Mouse (Mus musculus) olfactory bulb, adult 2 months (tissue): ENCODE measurements around the gene Fkbp8.

Experiments used
- CTCF ChIP-seq: fragments of 200-500 bp; IDR thresholded peaks from 2 replicates; pipeline ENCODE4 v1.5.1; 2012; ENCODE audit warnings: low read depth, mild to moderate bottlenecking, low read length, moderate library complexity; ENCODE audit not compliant: insufficient read depth
- POLR2A ChIP-seq: fragments of 200-500 bp; IDR thresholded peaks from 2 replicates; pipeline ENCODE4 v1.6.1; 2012; ENCODE audit warnings: mild to moderate bottlenecking, low read depth, low read length, moderate library complexity; ENCODE audit not compliant: insufficient read depth

DNA sequence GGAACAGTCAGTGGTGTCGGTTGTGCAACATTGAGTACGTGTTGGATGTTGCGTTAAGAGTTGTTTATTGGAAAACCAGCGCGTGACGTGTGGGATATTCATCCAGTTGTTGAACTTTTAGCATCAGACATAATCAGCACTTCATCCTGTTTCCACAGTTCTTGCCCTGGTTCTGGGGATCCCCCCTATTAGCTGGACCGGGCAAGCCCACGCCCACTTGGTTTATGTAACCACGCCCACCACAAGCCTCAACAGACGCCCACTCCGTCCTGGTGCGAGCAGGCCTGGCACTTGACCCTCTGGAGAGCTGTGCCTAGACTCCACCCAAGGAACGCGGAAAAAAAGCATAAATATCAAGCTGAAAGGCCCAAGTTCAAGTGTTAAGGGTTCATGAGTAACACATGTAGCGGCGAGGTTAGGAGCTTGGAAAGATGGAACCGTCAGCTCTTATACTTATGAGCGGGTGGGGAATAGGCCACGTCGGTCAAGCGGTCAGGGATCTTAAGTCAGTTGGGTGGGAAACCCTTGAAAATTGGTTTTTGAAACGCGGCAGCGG is 10.6 kb downstream of the Fkbp8 start:
- TF ChIP-seq POLR2A (no peak), CTCF (no peak)
